Mouse (Mus musculus) testis, postnatal 10 days (tissue): Measurements from ENCODE around the gene Hspb11.

Experiments
- DNase-seq: peaks from one replicate; pipeline ENCODE4 v3.0.0; 2021; ENCODE audit warnings: low spot score

Gene Hspb11

DNA sequence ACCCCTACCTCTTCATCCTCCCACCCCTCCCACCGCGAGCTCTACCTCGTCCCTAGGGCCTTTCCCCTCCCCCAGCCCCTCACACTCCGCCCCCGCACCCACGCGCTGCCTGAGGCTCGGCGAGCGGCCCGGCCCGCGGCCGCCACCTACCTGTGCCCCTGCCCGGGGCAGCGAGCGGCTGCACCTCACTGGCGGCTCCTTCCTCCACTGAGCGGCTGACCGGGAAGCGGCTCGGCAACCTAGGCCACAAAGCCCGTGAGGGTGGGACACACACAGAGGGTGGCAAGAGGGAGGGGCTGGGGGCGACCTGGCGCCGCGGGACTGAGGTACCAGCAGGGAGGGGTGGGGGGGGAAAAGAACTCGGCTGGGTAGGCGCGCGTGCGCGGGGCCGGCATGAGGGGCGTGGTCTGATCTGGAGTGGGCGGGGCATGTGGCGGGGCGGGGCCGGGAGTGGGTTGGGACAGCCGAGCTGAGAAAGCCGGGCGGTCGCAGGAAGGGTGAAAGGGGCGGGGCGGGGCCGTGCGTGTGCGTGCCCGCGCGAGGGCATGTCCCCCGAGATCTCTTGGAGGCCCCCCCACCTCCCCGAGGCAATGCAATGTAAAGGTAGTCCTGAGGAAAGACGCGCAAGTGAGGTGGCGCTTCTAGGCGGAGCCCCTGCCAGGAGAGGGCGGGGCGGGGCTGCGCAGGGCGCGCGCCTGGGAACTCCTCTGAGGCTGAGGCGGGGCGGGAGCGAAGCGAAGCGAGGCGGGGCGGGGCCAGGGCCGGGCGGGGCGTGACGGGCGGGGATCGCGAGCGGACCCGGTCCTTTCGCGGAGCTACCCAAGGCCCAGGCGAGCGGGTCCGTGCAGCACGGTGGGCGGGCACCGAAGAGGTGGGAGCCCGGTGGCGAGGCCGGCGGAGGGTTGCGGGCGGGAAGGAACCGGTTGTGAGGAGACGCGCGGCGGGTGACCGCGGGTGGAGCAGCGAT, at the start of gene Hspb11, which contains the start of gene Lrrc42:
TSS of gene Hspb11 (plus strand) at position 469 of the 967 bp plus-strand sequence.
TSS of gene Lrrc42 (minus strand) at position 408 of the 967 bp plus-strand sequence.
- DNase-seq, result peak; percentile 99

DNA sequence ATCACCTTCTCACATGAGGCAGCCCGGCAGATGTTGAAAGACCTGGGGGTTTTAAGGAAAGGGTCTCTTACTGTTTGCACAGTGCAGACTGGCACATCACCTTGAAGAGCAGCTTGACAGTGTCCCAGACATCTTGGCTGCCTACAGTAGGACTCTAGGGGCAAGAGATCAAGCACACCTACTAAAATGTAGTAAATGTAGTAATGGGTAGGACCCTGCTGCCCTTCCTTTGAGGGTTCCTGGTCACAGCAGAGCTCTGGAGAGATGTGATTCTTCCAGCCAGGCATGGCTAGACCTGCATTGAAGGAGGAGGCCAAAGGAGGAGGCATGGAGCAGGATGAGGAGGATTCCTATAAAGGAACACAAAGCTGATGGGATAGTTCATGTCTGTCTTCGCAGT, 46.4 kb upstream of the Hspb11 start:
- DNase-seq, result no peak

DNA sequence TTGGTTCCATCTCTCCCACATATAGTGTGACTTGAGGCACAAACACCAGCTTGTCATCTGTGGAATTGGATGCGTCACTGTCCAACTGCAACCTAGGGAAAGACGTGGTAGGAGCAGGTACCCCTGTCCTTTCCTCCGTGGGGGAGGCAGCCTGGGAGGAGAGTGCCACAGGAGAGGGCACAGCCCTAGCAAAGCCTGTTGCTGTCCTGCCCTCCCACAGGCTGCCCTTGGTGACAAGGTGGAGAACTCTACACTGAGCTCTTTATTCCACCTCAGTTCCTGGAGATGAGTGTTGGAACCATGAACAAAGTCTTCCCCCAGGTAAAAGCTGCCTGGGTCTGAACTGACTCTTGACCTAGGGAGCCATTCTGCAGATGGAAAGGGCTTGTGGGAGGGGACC, 44.5 kb upstream of the Hspb11 start, which contains the start of gene Ldlrad1:
TSS of gene Ldlrad1 (plus strand) at position 301 of the 400 bp plus-strand sequence.
- DNase-seq, result no peak

DNA sequence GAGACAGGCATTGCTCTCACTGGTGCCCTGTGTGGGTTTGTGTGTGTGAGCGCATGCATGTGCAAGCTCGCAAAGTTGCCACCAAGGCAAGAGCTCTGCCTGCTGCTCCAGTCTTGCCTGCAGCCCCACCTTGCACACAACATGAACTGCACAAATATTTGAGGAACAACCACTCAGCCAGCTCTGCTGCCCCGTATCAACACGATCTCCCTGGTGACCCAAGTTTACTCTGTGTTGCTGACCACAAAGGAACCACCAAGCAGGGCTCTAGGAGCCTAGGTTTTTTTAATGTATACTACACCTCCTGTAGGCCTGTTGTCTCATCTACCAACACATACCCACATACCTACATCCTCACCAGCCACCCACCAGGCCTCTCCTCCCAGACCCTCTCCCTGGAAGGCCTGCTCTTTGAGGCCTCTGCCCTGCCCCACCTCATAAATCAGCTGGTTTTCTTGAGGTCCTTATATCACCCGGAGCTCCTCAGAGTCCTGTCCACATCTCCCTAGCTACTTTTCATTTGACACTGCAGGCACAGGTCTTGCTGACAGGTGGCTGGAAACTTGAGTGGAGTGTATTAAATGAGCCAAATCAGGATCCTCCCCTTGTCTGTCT, 42.8 kb upstream of the Hspb11 start:
- no peak for DNase-seq

DNA sequence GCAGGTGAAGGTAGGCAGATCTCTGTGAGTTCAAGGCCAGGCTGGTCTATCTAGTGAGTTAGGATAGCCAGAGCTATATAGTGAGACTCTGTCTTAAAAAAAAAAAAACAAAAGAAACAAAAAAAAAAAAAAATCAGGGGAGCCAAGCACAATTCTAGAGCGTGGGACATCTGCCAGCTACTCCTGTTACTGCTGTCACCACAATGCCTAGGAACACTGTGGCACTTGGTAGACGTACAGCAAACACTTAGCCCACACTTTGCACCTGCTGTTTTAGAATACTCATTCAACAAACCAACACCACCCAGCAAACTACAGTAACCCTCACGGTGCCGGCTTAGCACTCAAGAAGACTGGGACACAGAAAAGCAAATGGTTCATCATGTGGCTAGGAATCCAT, 41.9 kb upstream of the Hspb11 start:
- DNase-seq, result no peak

DNA sequence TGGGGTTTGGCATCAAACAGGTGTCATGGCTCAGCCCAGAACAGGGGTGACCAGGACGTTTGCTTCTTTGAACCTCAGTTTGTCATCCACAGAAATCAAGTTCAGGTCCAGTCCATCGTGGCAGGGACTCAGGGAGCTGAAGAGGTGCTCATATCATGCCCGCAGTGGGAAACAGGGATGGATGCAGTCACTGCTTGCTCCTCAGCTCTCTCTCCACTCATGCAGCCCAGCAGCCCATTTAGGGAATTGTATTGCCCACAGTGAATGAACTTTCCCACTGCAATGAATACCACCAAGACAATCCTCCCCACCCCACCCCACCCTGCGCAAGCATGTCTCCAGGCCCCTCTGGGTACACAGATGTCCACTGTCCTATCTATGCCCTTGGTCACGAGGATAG, 41.5 kb upstream of the Hspb11 start:
- DNase-seq, result no peak

DNA sequence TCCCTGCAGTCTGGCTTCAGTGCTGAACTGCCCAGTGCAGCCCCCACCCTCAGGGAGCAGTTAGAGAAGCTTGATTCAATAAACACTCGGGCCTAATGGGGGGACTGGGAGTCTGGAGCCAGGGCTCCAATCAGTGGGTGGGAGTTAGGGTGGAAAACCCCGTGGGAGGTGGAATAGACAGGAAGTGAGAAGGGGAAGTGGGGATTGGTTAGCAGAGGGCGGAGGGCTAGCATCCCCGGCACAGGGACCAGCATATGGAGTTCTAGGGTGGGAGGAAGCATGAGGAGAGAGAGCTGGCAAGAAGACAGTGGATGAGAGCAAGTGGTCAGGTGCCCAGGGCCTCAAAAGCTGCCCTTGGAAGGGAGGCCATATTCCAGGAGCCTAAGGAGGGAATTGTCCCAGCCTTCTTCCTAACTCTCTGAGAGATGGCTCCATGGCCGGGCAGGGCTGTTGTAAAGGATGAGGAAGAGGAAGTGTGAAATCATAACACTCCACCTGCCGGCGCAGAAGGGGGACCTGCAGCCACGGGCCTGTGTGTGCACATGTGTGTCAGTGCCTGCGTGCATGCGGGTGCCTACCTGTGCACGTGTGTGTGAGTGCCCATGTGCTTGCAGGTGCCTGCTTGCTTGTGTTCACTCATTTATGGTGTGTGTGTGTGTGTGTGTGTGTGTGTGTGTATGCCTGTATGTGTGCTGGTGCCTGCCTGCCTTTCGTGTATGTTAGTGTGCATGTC, 39.9 kb upstream of the Hspb11 start:
- no peak for DNase-seq

DNA sequence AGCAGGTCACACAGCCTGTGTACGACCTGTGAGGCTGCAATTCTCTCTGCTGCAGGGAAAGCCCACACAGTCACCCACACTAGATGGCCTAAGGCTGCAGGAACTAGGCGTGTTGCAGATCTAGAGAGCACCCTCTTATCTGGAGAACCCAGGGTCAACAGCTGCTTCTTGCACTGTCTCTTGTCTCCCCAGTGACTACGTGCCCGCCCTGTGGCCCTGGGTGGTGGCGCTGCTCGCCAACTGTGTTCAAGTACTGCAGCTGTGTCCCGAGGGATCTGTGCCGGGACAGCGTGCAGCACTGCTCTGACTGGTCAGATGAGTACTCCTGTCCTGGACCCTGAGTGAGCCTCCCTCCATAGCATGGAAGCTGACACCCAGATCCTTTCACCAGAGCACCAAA, 35.8 kb upstream of the Hspb11 start:
- peak; percentile 44 for DNase-seq

DNA sequence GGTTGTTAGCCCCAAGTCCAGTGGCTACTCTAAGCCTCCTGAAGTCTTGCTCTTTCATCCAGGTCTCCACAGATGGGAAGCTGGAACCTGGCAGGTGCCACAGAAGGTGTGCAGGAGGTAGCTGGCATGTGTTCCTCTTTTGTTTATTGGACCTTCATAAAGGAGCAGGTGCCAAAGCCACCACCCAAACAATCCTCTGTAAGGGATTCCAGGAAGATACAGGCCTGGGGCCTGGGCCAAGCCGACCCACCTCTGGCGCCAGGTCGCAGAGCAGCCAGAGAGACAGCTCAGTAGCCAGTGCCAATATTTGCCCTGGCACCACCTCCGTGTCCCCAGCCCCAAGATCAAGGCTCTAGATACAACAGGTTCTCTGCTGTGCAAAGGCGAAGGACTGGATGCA, 31.9 kb upstream of the Hspb11 start:
- no peak for DNase-seq

DNA sequence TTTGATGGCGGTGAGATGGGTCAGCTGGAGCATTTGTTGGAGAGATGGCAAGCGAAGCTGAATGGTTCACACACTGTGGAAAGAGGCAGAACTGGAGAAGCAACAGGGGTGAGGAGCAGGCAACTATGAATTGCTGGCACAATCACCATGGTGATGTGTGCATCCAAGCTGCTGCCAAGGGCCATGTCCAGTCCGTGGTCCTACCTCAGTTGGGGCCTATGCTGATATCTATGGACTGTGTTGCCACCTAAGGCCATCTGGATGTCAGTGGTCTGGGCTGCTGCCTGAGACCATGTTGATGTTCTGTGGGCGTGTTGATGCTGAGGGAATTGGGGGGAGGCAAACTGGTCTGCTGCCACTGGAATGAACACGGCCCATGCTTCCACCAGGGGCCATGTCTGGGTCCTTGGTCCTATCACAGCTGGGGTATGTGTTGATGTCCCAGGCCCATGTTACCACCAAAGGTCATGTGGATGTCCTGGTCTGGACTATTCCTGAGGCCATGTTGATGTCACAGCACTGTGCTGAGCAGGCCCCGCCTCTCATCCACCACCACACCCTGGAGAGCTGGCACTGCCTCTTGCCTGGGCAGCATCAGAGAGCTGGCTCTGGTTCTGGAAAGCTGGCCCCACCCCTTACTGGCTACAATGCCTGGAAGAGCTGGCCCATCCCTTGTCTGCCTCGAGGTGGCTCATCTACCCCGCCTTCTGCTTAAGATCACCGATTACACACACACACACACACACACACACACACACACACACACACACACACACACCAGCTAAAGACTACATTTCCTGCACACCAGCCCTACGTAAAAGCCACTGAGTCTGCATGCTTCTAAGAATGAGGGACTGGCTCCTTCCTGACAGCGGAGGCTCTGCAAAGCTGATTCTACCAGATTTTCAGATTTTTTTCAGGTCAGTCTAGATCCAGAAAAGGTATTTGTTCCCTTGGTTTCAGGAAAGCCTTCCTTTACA, 29.9 kb upstream of the Hspb11 start:
- no peak for DNase-seq

DNA sequence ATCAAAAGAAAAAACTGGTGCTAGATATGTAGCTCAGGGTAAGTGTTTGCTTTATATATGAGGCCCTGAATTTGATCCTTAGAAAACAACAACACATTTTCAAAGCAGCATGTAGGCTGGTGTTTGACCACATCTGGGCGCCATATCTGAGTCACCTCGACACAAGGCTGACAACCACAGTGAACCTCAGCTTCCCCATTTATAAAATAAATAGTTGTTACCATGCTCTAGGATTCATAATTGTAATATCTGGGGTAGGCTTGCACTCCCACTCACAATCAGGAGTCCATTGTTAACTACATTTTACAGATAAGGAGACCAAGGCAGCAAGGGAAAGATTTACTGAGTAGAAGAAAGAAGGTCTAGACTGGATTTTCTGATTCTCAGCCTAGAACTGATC, 27.1 kb upstream of the Hspb11 start:
- no peak for DNase-seq

DNA sequence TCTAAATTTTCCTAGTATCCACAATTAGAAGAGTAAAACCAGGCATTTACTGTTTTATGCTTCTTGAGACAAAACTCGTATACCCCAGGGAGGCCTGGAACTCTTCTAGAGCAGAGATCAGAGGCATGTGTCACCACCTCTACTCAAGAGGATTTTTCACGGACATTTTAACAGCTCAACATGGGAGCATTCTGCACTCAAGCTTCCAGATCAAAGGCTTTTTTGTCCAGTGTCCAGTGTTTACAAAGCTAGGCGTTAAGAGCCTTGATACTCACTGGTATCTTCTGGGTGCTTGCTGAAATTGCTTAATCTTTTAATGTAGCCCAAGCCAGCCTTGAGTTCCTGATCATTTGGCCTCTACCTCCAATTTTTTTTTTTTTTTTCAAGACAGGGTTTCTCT, 21.2 kb upstream of the Hspb11 start:
- no peak for DNase-seq

DNA sequence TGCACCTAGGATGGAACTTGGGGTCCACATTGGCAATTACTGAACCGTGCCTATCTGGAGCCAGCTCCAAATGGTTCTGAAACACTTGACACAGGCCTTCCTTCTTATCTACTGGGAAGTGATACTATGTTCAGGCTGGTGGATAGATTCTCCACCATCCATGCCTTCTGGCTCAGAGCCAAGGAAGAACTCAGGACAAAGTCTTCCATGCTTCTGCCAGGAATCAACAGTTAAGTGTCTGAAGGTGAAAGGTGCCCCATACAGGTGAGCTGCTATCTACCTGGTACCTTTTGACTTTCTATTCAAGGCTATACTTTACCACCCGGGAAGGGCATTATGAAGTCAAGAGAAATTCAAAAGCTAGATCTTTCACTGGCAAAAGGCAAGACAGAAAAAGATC, 15.1 kb upstream of the Hspb11 start:
- no peak for DNase-seq

DNA sequence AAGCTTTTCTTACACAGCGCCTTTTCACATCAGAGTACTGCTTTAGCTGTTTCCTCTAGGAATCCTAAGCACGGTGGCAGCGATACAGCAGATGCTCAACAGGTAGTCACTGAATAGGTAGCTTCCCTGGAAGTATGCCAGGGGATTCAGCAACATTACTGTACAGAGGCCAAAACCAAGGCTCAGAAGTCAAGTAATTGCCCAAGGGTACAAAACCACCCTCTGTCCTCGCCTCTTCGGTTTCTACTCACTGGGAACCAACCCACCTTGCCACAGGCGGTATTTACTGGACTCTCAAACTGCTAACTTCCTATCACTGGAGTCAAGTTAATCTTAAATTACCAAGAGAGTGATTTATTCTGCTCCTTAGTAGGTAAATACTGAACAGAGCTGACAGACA, 13.2 kb upstream of the Hspb11 start:
- DNase-seq, result no peak

DNA sequence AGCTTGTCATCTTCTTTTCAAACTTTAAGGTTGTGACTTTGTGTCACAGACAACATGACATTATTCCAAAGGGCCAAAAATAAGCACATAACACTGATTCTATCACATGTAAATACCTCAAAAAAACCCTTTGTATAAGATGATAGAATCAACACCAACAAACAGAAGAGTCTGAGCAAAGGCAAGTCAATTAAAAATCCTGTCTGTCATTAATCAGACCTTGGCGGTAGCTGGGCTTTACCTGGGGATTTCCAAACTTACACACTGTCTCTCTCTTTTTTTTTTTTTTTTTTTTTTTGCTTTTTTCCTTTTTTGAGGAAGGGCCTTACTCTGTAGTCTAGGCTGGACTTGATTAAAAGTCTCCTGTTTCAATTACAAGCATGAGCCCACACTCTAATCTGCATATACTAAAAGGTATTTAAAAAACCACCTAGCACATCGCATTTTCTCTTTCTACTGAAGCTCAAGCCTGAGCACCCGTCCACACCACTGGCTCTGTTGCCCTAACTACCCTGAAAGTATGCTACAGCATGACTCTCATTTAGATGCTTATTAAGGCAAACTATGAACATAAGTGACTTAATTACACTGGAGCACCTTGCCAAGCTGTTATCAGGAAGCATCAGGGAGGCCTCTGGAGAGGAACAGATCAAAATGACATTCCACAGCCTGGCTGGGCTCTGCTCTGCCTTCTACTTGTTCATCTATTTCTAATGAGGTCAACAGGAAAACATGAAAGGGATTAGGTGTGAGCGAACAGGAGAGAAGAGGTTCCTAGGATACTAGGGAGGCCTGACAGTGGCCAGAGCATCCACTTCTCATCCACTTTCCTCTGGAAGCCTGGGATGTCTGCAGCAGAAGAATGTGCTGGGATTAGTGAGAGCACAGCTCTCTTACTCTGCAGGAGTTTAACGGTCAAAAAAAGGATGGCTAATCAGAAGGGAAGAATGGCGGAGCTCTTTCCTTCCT, 9.7 kb upstream of the Hspb11 start:
- no peak for DNase-seq

DNA sequence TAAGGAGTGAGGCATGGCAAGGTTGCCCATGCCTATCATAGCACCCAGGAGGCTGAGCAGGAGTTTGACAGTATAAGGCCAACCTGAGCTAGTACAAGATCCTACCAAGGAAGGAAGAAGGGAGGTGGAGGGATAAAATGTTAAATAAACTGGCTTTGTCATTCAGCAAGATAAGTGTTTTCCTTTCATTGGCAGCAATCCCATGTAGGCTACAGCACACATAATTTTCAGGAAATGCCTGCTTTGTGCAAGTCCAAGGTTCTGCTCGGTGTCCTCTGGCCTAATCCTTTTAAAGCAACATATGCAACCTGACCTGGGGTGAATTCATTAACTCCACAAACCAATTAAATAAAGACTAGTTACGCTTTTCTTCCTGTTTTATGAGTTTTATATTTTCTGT, 8.0 kb upstream of the Hspb11 start:
- no peak for DNase-seq

DNA sequence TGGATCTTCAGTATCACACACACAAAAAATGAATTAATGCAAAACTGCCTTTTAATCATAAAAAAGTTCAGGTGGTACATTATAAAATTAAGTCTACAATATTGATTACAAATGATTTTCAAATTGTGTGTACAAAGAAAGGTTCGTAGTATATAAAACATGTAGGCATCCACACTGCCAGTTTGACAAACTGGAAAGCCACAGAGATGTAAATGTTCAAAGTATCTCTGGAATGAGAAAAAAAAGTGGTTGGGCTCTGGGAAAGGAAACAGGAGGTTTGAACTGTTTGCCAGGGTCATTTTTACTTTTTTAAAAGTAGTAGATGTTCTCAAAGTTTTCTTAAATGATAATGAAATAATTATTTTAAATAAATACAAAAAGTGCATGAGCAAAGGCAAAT, 7.4 kb upstream of the Hspb11 start:
- no peak for DNase-seq

DNA sequence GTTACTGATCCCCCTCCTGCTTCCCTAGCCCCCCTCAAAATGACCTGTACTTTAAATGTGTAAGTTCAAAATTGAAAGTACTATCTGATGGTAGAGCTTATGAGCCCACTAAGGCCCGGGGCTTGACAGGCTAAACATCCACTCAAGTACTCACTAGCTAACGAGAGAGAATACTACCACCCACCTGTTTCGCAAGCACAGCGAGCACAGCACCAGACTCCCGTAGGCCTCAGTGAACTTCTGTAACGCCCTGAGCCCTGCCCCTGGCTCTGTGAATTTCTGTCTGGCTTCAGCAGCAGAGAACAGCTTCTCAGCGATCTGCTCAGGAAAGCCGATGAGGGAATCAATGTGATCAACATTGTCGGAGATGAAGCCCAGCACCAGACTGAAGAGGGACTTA, 6.3 kb upstream of the Hspb11 start:
- DNase-seq, result no peak

DNA sequence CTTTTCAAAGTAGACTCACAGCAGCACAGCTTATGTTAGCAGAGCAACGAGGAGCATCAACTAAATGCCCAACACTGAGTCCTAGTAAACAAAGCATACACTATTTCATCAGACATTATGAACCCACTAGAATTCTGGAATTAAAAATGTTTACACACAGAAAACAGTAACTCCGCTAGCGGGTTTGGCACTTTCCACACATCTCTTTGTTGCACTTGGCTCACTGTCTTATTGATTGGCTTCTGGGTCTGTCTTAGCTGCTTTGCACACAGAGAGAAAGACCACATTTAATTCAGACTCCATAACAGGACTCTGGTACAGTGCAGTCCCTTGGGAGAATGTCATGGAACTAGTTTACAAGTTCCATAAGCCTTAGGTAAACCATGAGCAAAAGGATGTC, 5.3 kb upstream of the Hspb11 start:
- no peak for DNase-seq

DNA sequence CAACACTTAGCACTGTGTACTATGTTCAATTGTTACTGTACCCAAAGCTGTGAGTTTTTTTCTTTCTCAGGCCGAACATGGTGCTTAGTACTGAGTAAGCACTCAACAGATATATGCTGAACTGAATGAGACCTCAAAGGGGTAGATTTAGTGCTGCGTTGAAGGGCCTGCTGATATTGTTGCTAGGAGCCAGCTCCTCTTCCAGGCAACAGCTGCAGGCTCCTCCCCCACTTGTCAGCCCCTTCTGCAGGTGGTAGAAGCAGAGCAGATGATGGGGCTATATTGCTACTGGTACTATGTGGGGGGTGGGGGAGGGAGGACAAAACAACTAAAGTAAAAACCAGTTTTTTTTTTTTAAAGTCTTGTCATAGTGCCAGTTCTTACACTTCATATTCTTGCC, 3.9 kb upstream of the Hspb11 start:
- no peak for DNase-seq
